Mouse (Mus musculus) monocyte, adult 2 months (primary cell): ENCODE results near the gene Ssc4d.

Experiments used
- DNase-seq, 2 experiments: peaks; one replicate each; pipeline ENCODE4 v3.0.0; 2022; ENCODE audit warnings: low spot score in 2 of 2, low read depth in 1 of 2

The Ssc4d gene

DNA sequence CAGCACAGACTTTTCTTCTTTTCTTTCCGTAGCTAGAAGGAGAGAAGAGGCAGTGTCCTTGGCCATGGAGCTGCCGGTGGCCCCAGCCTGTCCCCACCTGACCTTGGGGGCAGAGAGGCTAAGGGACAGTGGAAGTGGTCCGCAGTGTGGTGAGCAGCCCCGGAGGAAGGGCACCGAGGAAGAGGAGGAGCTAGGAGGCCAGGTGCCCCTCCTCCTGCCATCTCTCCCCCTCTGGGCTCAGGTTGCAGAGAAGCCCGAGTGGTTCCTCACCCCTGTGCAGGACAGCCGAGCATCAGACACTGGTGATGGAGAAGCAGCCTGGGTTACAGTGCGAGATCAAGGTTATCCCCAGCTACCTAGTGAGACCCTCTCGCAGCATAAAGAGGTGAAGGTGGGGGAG, at the start of gene Ssc4d:
Gene Ssc4d, minus strand, starts transcription at position 167 of the 400 bp plus-strand sequence.
- DNase-seq = no peak

DNA sequence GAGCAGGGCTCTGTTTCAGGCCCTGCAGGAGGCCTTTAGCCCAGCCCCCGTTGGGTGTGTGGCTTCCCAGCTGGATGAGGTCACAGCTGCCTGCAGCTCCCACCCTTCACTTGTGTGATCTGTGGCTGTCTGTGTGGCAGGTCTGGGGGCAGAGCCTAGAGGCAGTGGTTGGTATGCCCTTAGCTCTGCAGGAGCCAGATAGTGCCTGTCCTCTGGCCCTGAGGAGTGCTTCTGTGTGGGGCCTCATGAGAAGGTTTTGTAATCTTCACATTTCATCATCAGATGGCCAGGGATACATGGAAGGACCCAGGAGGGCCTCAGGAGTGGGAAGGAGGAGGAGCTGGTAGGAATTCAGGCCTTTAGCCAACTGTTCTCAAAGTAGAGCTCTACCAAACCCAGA, 45.6 kb upstream of the Ssc4d start:
- no peak for DNase-seq

DNA sequence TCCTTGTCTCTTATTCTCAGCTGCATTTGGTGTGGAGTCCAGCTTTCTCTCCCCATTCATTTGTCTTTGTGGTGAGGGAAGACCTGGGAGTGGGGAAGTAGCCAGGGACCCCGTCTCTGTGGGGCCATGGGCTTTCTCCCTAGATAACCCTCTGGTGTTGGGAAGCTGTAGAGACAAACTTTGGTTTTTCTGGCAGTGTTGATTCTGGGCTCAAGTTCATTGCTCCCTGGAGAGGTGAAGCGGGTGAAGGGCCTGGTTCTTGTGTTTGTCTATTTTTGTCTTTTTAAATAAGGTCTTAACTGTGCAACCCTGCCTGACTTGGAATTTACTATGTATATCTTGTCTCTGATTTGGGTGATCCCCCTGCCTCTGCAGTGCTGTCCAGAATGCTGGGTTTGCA, 44.4 kb upstream of the Ssc4d start:
- no peak for DNase-seq

DNA sequence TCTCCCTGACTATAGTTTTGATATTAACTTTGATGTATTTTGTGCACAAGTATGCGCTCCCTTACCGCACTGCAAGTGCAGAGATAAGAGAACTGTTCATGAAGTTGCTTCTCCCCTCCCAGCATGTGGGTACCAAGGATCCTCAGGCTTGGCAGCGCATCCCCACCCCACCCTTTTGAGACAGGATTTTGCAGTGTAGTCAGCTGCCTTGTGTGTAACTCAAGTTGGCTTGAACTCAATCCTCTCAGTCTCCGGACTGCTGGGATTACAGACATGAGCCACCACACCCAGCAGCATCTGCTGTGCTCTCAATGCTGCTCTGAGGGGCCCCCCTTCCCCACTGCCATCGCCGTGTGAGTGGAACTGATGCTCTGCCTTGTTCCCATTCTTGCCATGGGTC, 42.9 kb upstream of the Ssc4d start:
- DNase-seq = no peak

DNA sequence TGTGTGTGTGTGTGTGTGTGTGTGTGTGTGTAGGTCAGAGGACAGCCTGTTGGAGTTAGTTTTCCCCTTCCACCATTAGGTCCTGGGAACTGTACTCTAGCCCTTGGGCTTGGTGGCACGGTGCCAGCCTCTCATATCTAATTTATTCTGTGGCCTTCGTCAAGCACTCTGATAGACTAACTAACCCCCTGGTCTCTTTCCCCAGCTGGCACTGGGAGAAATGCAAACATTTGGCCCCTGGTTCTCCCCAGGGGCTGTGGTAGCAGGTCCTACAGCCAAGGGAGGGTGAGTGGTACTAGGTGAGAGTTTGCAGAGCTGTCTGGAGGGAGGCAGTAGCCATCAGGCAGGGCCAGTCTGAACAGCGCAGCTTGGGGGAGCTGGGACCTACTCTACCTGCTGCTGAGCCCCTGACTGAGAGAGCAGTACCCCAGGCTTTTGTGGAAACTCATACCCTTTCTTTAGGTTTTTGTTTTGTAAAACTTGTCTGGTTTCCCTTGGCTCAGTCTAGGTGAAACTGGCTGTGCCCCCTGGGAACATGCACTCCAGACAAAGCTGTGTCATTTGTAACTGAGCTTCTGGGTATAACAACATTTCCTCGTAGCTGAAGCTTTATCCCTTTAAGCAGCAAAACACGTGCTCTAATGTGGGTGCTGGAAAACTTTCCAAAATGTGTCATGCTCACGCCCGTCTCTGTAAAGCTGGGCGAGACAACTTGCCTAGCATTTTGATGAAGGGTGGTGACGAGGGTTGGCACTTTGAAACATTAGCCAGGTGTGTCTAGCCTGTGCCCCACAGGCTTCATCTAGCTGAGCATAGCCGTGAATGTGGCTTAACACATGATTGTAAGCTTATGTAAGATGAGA, 41.9 kb upstream of the Ssc4d start:
- no peak for DNase-seq

DNA sequence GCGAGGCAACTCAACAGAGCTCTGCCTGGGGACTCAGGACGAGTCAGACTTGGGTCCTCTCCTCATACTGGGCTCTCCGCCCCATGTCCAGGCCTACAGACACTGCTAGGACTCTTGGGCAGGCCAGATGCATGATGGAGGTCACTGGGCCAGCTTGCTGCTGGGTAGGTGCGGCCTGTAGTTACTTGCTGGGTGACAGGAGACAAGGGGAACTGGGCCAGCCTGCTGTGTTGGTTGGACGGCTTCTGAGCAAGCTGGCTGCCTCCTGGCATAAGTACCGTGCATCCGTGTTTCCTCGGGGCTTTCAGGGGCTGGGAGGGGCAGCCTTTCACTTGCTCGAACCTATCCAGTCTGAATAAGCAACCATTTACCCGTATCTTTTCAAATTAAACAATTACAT, 41.3 kb upstream of the Ssc4d start:
- DNase-seq = no peak

DNA sequence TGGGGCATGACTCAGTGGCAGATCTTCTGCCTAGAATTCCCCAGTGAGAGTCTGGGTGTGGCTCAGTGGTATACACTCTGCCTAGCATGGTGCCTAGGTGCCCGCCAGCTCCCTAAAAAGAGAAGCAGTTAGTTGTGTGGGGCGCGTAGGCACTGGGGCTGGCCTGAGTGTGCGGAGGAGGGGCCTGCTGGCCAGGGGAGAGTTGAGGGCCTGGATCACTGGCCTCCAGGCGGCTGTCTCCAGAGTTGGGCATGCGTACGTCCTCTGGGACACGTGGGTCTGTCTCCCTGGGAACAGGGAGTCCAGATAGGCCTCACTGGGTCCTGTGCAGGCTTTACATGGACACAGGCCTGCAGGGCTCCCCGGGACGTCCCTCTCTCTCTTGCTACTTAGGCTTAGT, 40.5 kb upstream of the Ssc4d start:
- DNase-seq = no peak

DNA sequence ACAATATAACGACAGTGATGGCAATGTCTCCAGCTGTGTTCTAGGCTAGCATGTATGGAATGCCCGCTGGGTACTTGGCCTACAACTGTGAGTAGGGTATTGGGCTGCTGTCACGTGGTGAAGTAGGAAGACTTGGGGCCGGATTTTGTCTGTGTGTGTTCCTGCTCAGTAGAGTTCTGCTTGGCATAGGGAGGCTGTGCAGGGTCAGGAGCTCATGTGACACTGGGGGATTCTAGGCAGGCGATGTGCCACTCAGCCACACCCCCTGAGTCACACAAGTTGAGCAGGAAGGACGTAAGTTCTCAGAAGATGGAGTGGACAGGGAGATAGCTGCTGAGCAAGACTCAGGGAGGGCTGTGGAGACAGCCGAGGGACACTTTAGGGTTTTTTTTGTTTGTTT, 33.4 kb upstream of the Ssc4d start:
- no peak for DNase-seq

DNA sequence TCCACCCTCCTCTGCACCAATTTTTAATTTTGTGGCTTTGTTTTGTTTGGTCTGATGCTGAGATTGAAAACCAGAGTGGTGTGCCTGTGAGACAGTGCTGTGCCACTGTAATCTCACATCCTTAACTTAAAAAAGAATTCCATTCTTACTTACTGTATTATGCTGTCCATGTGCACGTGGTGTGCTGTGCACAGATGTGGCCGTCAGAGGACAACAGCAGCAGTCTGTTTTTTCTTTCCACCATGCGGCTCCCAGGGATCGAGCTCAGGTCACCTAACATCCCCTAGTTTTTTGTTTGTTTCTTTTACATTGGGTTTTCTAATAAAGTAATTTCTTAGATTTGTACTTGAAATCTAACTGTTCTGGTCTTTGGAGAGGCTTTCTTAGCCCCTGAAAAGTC, 30.2 kb upstream of the Ssc4d start:
- DNase-seq = no peak

DNA sequence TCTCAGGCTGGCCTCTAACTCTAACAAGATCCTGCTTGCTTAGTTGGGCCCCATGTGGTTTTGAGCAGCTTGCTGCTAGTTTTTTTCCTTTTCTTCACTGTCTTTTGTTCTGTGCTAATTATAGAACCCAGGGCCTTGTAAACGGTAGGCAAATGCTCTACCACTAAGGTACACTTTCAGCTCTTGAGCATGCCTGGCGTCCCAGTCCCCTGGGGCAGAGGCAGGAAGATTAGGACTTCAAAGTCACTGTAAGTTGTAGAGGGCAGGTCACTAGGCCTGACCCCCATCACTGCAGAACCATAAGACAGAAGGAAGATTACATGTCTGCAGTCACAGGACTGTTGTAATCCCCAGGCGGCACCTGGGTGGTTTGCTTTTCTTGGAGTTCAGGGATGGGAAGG, 28.4 kb upstream of the Ssc4d start:
- DNase-seq = no peak

DNA sequence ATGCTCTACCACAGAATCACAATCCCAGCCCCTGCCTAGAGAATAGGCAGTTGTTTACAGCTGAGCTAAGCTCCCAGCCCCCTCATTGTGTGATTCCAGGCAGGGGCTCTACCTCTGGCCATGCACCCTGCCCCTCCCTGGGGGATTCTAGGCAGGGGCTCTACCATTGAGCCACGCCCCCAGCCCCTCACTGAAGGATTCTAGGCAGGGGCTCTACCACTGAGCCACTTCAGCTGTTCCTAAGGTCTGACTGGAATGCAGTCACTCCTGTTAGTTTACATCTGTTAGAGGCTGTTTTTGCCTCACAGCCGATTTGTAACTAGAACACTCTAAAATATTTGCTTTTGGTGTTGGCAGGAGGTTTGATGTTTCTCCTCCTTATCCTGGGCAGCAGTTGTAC, 28.0 kb upstream of the Ssc4d start:
- no peak for DNase-seq

DNA sequence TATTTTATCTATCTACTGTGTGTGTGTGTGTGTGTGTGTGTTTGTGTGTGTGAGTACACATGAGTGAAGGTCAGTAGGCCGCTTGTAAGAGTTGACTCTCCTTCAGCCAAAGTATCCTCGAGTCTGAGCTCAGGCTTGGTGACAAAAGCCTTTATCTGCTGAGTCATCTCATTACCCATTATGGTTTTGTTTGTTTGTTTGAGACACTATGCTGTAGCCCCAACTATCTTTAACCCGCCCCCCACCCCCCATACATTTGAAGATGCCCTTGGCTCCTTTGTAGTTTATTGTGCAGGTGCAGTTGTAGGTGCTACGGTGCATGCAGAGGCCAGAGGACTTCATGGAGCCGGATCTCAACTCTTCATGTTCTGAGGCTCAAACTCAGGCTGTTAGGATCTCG, 26.9 kb upstream of the Ssc4d start:
- no peak for DNase-seq

DNA sequence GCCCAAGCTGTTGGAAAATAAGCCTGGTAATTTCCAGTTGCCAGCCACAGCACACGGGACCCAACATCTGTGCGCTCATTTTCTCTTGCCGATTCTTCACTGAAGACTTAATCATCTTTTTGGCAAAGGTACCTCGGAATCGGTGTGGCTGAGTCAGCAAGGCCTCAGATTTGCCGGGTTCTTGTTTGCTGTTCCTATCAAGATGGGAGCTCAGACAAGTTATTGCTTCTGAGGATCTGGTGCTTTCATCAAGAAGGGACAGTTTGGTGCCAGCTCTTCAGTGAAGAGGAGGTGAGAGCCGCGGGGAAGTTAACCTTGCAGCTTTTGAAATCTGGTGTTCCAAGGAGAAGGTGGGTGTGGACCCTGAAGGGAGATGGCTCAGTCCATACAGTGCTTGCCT, 21.8 kb upstream of the Ssc4d start:
- no peak for DNase-seq

DNA sequence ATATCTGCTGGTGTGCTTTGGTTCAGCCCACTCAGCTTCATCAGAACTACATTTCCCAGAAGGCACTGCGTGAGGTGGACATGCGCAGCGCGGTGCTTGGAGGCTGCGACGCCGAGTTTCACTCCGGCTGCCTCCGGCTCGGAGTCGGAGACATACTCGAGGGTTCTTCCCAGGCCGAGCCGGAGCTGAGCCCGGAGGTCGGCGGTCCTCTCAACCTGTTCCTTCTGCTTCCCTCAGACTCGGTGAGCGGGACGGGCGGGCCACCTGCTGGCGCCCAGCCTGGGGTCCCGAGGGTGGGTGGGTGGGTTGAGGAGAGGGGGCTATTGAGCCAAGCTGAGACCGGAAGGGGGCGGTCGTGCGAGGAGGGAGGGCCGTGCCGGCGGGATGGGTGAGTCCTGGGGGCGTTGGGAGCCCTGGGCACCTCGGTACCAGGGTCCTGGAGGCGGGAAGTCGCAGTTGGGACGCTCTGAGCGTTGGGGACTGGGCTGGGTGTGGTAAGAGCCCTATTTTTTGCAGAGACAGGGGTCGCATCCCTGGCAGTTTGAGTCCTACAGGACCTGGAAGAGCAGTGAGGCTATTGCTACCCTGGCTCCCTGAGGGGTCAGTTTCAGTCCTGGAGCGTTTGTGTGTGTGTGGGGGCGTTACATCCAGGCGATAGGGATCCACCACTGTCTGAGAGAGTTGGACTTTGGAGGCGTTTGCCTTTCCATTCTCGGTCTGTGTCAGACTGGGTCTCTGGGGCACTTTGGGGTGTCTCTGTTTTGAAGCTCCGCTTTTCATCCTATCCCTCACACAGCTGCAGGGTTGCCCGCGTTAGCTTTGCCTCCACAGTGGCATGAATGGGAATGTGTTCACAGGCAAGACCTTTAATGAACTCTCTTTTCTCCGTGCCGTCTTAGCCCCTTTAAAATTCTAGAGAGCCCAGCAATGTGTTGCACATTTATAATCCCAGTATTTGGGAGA, 20.7 kb upstream of the Ssc4d start, which contains the start of gene Dtx2:
Gene Dtx2, plus strand, starts transcription at position 76 of the 963 bp plus-strand sequence.
- peak; percentile 45 to 79 for DNase-seq

DNA sequence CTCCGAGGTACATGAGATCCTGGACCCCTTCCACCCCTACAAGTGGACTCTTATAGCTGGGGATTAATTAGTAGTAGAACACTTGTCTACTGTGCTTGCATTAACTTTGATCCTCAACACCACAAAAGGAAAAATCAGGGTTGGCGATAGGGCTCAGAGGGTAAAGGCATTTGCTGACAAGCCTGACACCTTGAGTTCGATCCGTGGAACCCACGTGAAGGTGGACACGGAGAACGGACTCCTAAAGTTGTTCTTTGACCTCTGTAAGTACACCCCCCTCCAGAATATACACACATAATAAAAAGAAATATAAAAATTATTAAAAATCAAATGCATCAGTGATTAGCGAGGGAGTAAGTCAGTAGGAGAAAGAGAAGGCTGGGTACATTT, 20.0 kb upstream of the Ssc4d start:
- DNase-seq = no peak

DNA sequence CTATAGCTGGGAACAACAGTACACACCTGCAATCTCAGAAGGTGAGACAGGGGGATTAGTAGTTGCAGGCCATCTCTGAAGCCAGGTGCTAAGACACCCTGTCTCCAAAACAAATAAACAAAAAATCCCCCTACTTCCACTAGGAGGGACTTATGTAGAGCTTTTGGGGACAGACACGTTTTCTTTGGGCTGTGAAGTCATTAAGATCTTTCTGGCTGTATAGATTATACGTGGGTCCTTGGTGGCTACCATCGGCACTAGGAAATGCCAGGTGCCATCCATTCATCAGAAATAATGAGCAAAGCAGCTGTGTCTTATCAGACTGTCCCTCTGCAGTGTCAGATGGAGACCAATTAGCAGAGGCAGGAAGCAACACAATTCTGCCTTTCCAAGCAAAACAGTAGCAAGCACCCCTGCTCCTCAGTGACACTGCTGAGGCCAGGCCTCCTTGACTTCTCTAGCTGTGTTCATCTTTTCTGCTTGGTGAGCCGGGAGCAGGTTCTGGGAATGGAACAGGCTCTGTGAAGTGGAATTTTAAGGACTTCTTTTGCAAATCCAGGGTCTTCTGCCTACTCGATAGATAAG, 19.1 kb upstream of the Ssc4d start:
- no peak for DNase-seq

DNA sequence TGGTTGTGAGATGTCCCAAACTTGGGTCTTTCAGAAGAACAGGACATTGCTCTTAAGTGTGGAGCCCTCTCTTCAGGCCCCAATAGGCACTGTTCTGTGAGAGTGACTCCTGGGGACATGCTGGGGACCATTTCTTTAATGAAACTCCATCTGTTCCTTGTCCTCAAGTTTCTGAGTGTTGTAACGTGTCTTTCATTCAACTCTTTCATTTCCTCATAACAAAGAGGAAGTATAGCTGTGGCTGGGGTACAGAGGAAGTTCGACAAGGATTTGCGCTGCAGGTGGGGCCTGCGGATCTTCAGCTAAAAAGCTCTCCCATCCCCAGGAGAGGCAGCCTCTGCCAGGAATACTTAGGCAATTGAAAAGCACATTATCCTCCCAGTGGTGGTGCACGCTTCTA, 16.3 kb upstream of the Ssc4d start:
- peak in 1 of 2 experiments; percentile 26 for DNase-seq

DNA sequence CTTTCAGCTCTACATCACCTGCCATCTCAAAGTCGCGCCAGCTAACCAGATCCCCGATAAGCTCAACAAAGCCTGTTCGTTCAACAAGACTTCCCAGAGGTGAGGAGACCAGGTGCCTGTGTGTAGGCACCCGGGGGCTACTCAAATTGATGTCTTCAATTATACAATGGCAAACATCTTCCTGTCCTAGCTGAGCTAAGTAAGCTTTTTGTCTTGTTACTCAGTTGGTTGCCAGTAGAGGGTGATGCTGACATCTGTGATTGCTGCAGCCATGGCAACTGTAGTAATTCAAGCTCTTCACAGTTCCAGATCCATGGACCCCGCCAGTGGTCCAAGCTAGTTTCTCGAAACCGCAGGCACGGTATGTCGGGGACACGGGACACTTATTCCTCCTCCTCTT, 12.9 kb upstream of the Ssc4d start:
- DNase-seq = no peak

DNA sequence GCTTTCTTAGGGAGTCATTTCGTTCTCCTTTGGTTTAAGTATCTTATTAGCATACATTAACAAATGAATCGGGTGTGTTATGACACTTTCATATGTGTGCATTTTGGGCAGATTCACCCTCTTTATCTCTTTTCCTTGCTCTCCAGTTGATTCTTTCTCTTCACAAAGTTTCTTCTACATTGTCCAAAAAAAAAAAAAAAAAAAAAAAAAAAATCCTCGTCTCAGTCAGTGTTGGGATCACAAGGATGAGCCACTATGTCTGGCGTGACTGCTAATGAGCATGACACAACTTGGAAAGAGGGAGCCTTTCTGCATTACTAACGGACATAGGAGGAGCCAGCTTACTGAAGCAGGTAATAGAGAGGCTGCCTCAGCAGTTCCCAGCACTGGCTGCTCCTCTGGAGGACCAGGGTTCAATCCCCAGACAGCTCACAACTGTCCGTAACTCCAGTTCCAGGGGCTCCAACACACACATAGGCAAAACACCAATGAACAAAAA, 10.3 kb upstream of the Ssc4d start:
- no peak for DNase-seq

DNA sequence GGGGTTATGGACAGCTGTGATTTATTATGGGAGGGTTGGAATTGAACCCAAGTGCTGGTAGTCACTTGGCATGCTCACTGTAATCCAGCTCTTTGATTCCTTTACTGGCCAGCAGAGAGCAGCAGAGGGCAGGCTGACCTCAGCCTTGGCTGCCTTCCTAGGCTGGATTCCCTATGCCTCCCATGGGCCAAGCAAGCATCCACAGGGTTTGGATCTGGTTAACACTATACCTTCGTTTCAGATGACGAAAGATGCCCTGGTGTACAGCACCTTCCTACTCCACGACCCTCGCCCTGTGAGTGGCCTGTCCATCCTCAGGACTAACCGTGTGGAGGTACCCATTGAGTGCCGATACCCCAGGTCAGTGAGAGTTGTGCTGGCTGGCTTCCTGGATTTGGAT, 8.1 kb upstream of the Ssc4d start:
- peak in 1 of 2 experiments; percentile 14 for DNase-seq

DNA sequence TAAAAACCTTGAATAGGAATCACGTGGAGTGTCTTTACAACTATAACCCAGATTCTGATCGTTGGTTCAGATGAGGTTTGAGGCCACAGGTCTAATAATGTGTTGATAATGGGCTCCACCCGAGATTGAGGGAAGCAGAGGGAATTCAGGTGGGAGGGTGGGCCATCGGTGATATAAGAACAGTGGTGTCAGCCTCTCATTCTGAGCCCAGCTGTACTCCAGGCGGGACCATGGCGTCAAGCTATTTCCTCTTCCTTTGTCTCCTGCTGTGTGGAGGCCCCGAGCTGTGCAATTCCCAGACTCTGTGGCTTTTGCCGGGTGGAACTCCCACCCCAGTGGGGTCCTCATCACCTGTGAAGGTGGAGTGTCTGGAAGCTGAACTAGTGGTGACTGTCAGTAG, 5.6 kb upstream of the Ssc4d start, which contains the start of gene Zp3:
Gene Zp3, plus strand, starts transcription at position 196 of the 400 bp plus-strand sequence.
- no peak for DNase-seq
